Mouse (Mus musculus): ENCODE measurements around the gene Plcb2. TPM values are rescaled to one million over a fixed set of nuclear protein-coding genes. Genes with fewer than 3 reads are reported as not detected.
A peak's percentile ranks its signal among the peaks of the same experiment; 100 is the strongest.

Gene Plcb2
- polyA plus RNA-seq, 1 experiment from 2014 or later, result 0.64 TPM

- H3K9ac ChIP-seq (ENCODE audit: low read length), result no peak overlapping the region
- no peaks in the 10 kb centered on the region for H3K36me3 ChIP-seq (ENCODE audit: control insufficient read depth, insufficient read depth, low read length)
- no peak overlapping the region for H3K4me2 ChIP-seq (replicated peaks; ENCODE audit: low read depth)
- no peaks in the 10 kb centered on the region for H3K27me3 ChIP-seq (ENCODE audit: control insufficient read depth, insufficient read depth, low read length)
- ATAC-seq (ENCODE audit: low FRiP score, low TSS enrichment), result no peak
- no peak for DNase-seq (ENCODE audit: low spot score)
- H3K4me1 ChIP-seq (replicated peaks; ENCODE audit: control insufficient read depth, insufficient read depth), result peaks cover 5% of the 10 kb centered on the region
- H3K9me3 ChIP-seq (ENCODE audit: control insufficient read depth, low read length), result no peaks in the 10 kb centered on the region
- WGBS, result 37% methylated on average over 4 of the region's 4 CpGs
- TF ChIP-seq CTCF (IDR thresholded peaks at IDR 0.05; ENCODE audit: low read depth) (no peak), EP300 (optimal IDR thresholded peaks at IDR 0.05) (no peak)
- peak overlapping the region; percentile 53; the same call in 1 of the 2 replicates for H3K27ac ChIP-seq (replicated peaks)
- H3K4me3 ChIP-seq (ENCODE audit: low read depth, low read length), result no peak overlapping the region
These were observed 956 bp upstream of the Plcb2 start for GRCm38 (mm10) chr2:118729194-118729593.

GRCm38 (mm10) chr2:118727911-118728310 is 327 bp downstream of the Plcb2 start:
- no peak for TF ChIP-seq EP300 (optimal IDR thresholded peaks at IDR 0.05)
- TF ChIP-seq CTCF (IDR thresholded peaks at IDR 0.05; ENCODE audit: low read depth), result no peak
- Histone ChIP-seq H3K9ac (ENCODE audit: low read length) (peak overlapping the region; percentile 45; the same call in 1 of the 2 replicates), H3K4me2 (replicated peaks; ENCODE audit: low read depth) (peak overlapping the region; percentile 35), H3K27ac (replicated peaks) (peak overlapping the region; percentile 53; the same call in 1 of the 2 replicates), H3K9me3 (ENCODE audit: control insufficient read depth, low read length) (no peaks in the 10 kb centered on the region), H3K27me3 (ENCODE audit: control insufficient read depth, insufficient read depth, low read length) (no peaks in the 10 kb centered on the region), H3K4me3 (ENCODE audit: low read depth, low read length) (no peak overlapping the region), H3K4me1 (replicated peaks; ENCODE audit: control insufficient read depth, insufficient read depth) (peaks cover 5% of the 10 kb centered on the region), H3K36me3 (ENCODE audit: control insufficient read depth, insufficient read depth, low read length) (no peaks in the 10 kb centered on the region)
- ATAC-seq (ENCODE audit: low FRiP score, low TSS enrichment) (no peak; the same call in 1 of the 2 replicates), DNase-seq (ENCODE audit: low spot score) (no peak)
- 21% methylated on average over 9 of the region's 9 CpGs for WGBS

- Histone ChIP-seq H3K4me3 (ENCODE audit: low read depth, low read length) (no peak overlapping the region), H3K27ac (replicated peaks) (no peak overlapping the region), H3K27me3 (ENCODE audit: control insufficient read depth, insufficient read depth, low read length) (no peaks in the 10 kb centered on the region), H3K9me3 (ENCODE audit: control insufficient read depth, low read length) (no peaks in the 10 kb centered on the region), H3K4me1 (replicated peaks; ENCODE audit: control insufficient read depth, insufficient read depth) (peaks cover 5% of the 10 kb centered on the region), H3K9ac (ENCODE audit: low read length) (no peak overlapping the region), H3K36me3 (ENCODE audit: control insufficient read depth, insufficient read depth, low read length) (no peaks in the 10 kb centered on the region), H3K4me2 (replicated peaks; ENCODE audit: low read depth) (no peak overlapping the region)
- DNase-seq (ENCODE audit: low spot score) (no peak), ATAC-seq (ENCODE audit: low FRiP score, low TSS enrichment) (no peak)
- no peak for TF ChIP-seq CTCF (IDR thresholded peaks at IDR 0.05; ENCODE audit: low read depth)
- no peak for TF ChIP-seq EP300 (optimal IDR thresholded peaks at IDR 0.05)
- WGBS, result 90% methylated on average over 2 of the region's 2 CpGs
These were observed 1.4 kb downstream of the Plcb2 start for GRCm38 (mm10) chr2:118726873-118727272.

DNA sequence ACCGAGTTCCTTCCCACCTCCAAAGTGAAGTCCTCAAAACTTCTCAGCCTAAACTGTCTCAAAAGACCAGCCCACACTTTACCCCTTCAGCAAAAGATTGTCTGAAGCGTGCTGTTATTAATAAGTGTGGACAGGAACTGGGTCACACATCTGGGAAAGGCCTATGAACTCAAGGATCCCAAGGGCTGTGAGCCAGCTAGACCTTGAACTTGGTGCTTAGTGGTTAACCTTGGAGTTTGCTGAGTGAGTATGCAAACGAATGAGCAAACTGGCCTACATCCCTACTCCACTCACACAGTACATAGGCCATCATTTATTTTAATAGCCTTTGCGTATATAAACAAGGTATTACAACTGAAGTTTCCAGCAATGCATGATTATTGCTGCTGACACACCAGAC is 2.7 kb downstream of the Plcb2 start:
- TF ChIP-seq CTCF (IDR thresholded peaks at IDR 0.05; ENCODE audit: low read depth) (no peak), EP300 (optimal IDR thresholded peaks at IDR 0.05) (no peak)
- H3K9ac ChIP-seq (ENCODE audit: low read length), result no peak overlapping the region
- no peak overlapping the region for H3K4me3 ChIP-seq (ENCODE audit: low read depth, low read length)
- no peaks in the 10 kb centered on the region for H3K36me3 ChIP-seq (ENCODE audit: control insufficient read depth, insufficient read depth, low read length)
- H3K27me3 ChIP-seq (ENCODE audit: control insufficient read depth, insufficient read depth, low read length), result no peaks in the 10 kb centered on the region
- no peak overlapping the region for H3K27ac ChIP-seq (replicated peaks)
- no peak overlapping the region for H3K4me2 ChIP-seq (replicated peaks; ENCODE audit: low read depth)
- ATAC-seq (ENCODE audit: low FRiP score, low TSS enrichment) (no peak), DNase-seq (ENCODE audit: low spot score) (no peak)
- 70% methylated on average over 4 of the region's 4 CpGs for WGBS
- peaks cover 5% of the 10 kb centered on the region for H3K4me1 ChIP-seq (replicated peaks; ENCODE audit: control insufficient read depth, insufficient read depth)
- no peaks in the 10 kb centered on the region for H3K9me3 ChIP-seq (ENCODE audit: control insufficient read depth, low read length)

DNA sequence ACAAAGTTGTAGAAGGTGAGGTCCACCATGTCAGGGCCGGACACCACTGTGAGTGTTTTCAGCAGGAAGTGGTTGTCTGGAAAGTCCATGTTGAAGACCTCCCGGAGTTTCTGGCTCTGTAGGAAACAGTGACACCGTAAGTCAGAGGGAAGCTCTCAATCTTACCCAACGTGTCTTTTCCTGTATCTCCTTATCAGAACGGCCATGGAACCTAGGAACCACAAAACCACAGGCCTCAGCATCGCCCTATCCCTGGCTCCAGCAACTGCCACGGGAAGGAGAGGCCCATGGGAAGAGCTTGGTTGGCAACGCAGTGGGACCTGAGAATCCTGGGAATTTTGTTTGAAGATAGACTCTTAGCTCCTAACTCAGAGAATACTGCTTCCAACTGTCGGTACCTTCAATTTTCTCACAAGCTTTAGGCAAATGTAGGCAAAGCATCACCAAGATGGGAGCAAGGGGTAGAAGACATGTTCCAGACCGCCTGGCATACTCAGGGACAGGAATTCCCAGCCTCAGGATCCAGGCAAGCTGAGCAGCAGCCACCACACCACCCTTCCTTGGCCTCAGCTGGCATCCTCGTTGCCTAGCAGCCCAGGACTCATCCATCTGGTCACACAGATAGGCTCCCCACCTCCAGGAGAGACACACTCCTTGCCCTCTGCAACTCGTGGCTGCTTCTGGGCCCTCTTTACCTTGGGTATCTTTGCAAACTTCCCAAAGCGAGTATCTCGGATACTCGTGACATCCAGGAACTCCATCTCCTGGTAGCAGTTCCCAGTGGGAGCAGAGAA is 4.3 kb downstream of the Plcb2 start:
- TF ChIP-seq EP300 (optimal IDR thresholded peaks at IDR 0.05) (no peak), CTCF (IDR thresholded peaks at IDR 0.05; ENCODE audit: low read depth) (no peak)
- Histone ChIP-seq H3K9ac (ENCODE audit: low read length) (no peak overlapping the region), H3K36me3 (ENCODE audit: control insufficient read depth, insufficient read depth, low read length) (no peaks in the 10 kb centered on the region), H3K27ac (replicated peaks) (no peak overlapping the region), H3K4me1 (replicated peaks; ENCODE audit: control insufficient read depth, insufficient read depth) (peaks cover 2% of the 10 kb centered on the region; the same call in 1 of the 2 replicates), H3K9me3 (ENCODE audit: control insufficient read depth, low read length) (no peaks in the 10 kb centered on the region), H3K4me2 (replicated peaks; ENCODE audit: low read depth) (no peak overlapping the region), H3K4me3 (ENCODE audit: low read depth, low read length) (no peak overlapping the region), H3K27me3 (ENCODE audit: control insufficient read depth, insufficient read depth, low read length) (no peaks in the 10 kb centered on the region)
- DNase-seq (ENCODE audit: low spot score) (no peak), ATAC-seq (ENCODE audit: low FRiP score, low TSS enrichment) (no peak)
- WGBS, result 83% methylated on average over 15 of the region's 15 CpGs

- no peak overlapping the region for H3K4me2 ChIP-seq (replicated peaks; ENCODE audit: low read depth)
- 83% methylated on average over 5 of the region's 5 CpGs for WGBS
- DNase-seq (ENCODE audit: low spot score) (no peak), ATAC-seq (ENCODE audit: low FRiP score, low TSS enrichment) (no peak)
- H3K4me3 ChIP-seq (ENCODE audit: low read depth, low read length), result no peak overlapping the region
- no peak overlapping the region for H3K9ac ChIP-seq (ENCODE audit: low read length)
- TF ChIP-seq EP300 (optimal IDR thresholded peaks at IDR 0.05) (no peak), CTCF (IDR thresholded peaks at IDR 0.05; ENCODE audit: low read depth) (no peak)
- no peak overlapping the region for H3K27ac ChIP-seq (replicated peaks)
- H3K4me1 ChIP-seq (replicated peaks; ENCODE audit: control insufficient read depth, insufficient read depth), result no peaks in the 10 kb centered on the region
- H3K9me3 ChIP-seq (ENCODE audit: control insufficient read depth, low read length), result no peaks in the 10 kb centered on the region
- peaks cover 2% of the 10 kb centered on the region; the same call in 1 of the 2 replicates for H3K27me3 ChIP-seq (ENCODE audit: control insufficient read depth, insufficient read depth, low read length)
- H3K36me3 ChIP-seq (ENCODE audit: control insufficient read depth, insufficient read depth, low read length), result no peaks in the 10 kb centered on the region
These were observed 11.6 kb downstream of the Plcb2 start for GRCm38 (mm10) chr2:118716677-118717076.

Measured in stomach, postnatal 0 days (tissue).